Mouse (Mus musculus): ENCODE results near the gene Fam83d.

Gene Fam83d

DNA sequence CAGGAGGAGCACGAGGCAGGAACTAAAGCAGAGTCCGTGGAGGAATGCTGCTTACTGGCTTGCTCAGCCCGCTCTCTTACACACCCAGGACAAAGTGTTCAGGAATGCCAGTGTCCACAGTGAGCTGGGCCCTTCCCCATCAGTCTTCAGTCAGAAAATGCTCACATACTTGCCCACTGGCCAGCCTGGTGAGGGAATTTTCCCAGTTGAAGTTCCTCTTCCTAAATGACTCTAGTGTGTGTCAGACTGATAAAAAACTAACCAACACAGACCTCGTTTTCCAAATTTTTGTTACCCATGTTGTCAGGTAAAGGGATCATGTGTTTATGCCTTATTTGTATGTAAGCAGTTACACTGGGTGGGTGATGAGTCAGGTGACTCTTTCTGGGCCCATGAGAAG, 48.3 kb downstream of the Fam83d start:
- no peak for DNase-seq

DNA sequence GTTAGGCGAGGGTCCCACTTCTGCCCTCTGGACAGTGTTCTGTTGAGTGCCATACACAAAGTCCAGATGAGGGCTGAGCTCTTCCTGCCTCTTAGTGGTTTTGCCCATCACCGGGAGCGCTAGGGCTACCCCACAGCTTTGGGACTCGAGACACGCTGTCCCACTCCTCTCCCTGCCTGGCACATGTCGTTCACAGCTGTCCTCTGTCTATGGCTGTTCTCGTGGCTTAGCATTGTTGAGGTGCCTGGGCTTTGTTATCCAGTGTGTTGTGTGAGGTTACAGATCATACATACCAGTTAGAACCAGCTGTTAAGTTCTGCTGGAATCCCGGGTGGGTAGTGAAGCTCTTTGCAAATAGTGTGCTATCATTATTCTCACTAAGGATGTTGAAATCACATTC, 49.8 kb downstream of the Fam83d start:
- no peak for DNase-seq

DNA sequence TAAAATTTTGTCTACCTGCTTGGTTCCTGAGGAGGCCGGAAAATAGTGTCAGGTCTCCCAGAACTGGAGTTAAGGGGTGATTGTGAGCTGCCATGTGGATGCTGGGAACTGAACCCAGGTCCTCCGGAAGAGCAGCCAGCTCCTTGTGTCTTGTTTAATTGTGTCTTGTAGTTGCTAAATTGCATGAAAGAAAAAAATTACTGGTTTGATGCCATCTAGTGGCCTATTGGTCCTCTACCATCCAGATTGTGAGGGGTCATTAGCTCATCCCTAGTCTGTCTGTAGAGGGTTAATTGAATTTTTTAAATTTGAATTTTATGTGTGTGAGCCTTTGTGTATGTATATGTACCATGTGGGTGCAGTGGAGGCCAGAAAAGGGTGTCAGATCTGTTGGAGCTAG, 60.2 kb downstream of the Fam83d start:
- DNase-seq = no peak

DNA sequence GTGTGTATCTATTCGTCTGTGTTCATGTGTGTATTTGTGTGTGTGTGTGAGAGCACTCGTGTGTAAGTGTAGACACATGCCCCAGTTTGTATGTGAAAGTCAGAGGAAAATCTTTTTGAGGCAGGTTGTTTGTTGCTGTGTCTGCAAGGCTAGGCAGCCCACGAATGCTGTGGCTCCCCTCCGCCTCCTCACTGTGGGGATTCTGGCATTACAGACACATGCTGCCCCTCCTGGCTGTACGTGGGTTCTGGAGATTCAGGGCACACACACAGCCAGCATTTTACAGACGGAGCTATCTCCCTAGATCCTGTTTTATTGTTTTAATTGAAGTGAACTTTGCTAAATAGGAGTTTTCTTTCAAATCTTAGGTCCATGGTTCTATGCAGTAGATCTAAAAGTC, 61.9 kb downstream of the Fam83d start:
- no peak for DNase-seq

DNA sequence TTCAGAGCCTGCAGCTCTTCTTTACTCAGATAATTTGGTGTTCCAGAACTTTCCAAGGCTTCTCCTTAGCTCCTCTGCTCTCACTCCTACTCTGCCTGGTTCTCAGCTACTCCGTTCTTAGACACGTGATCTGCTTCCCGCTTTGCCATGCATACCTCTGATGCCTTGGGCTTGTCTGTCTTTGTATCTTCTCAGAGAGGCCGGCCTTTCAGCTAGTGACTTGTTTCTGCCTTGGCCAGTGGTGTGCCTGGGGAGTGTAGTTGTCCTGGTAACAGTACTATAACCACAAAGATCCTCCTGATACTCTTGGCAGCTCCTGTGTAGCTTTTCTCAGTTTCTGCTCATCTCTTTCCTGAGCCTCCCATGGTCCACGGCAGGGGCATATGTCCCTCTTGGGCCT, 65.3 kb downstream of the Fam83d start:
- DNase-seq = no peak

DNA sequence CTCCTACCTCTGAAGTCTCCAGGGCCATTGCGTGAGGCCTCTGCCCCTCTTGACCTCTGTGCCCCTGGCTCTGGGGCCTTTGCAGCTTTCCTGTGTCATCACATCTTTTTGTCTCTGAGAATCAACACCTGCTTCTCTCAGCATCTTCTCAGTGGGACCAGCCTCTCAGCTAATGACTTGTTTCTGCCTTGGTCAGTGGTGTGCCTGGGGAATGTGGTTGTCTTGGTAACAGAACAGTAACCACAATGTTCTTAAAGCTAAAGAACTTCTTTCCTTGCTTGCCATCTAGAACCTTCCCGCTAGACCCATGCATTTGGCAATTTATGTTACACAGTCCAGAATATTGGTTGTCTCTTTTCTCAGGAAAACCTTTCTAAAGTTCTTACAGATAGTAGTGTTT, 65.8 kb downstream of the Fam83d start:
- DNase-seq = no peak

Data from kidney, postnatal 25 days (tissue).